Mouse (Mus musculus): Measurements from ENCODE around the gene Commd1.

DNA sequence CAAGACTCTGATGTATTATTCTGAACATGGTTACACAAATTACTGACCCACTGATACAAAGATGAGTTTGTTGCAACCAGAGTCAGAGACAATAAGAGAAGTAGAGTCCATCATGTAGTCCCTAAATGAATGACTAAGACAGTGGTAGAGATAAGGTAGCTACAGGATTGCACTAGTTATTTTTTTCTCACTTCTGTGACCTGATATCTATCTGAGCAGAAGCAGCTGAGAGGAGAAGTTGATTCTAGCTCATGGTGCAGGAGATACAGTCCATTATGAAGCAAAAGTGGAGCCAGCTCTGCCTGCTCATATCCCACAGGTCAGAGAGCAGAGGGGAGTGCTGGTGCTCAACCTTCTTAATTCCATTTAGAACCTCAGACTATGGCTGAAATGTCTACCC is 50.0 kb downstream of the Commd1 start:
- TF ChIP-seq POLR2A (IDR thresholded peaks at IDR 0.05; ENCODE audit: insufficient read depth, low read depth, low read length) = no peak
- no peak for TF ChIP-seq CTCF (IDR thresholded peaks at IDR 0.05; ENCODE audit: insufficient read depth, low read depth, low read length)

Data from olfactory bulb, adult 2 months (tissue).